Mouse (Mus musculus) liver, adult 10 weeks (tissue): Measurements from ENCODE around the gene Cep104. TPM values are rescaled to one million over a fixed set of nuclear protein-coding genes. Genes with fewer than 3 reads are reported as not detected.

Source experiments
- polyA plus RNA-seq: library from polyadenylated mRNA; stranded (reverse); fragments of 350-450 nt; fragmentation: Illumina TruSeq; extraction: RNeasy Lipid Tissue Mini Kit (QIAGEN cat#74804); gene quantifications from one replicate; pipeline ENCODE4 v1.2.3, GENCODE M21; 2014; ENCODE audit warnings: low read depth, low replicate concordance

Gene Cep104
- 2.5 TPM for polyA plus RNA-seq

GRCm38 (mm10) chr4:153974431-153975291 lies at the start of gene Cep104, which contains the start of gene Dffb:
TSS of gene Cep104 (plus strand) at chr4:153975194.
TSS of gene Dffb (minus strand) at chr4:153975126.

DNA sequence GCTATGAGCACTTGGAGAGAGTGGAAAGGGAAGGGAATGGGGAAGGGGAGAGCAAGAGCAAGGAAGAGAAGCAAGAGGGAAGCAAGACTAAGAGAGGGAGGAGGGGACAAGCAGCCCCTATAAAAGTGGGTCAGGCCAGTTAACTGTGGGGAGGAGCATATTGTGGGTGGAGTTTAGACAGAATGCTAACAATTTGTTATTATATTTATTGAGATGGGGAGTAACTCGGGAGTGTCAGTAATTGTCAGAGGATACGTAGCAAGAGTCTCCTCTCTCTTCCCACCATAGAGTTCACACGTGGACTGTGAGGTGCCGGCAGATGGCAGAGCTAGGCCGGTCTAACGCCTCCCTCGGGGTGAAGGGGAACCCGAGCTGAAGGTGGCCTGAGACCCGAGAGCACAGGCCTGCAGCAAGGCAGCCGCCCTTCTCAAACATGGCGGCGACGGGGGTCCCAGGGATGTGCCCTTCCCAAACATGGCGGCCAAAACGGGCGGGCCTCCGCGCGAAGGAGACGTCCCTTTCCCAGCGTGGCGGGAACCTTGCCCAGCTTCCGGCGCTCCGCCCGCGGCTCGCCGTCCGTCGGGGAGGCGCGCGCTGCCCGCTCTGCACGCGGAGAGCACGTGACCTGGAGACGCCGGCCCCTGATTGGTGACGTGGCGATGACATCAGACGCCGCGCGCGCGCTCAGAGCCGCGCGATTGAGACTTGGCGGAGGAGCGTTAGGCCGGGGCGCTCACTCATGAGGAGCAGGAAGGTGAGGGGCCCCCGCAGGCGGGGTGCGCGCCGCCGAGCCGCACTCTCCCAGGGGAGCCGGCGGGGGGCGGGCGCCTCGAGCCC lies 18.2 kb upstream of the Cep104 start, which contains the start of gene A430005L14Rik:
A430005L14Rik (plus strand) TSS at position 669 of the 837 bp plus-strand sequence.

GRCm38 (mm10) chr4:154011646-154012089 lies 36.7 kb downstream of the Cep104 start, which contains the start of gene Lrrc47:
TSS of gene Lrrc47 (plus strand) at chr4:154011731.

DNA sequence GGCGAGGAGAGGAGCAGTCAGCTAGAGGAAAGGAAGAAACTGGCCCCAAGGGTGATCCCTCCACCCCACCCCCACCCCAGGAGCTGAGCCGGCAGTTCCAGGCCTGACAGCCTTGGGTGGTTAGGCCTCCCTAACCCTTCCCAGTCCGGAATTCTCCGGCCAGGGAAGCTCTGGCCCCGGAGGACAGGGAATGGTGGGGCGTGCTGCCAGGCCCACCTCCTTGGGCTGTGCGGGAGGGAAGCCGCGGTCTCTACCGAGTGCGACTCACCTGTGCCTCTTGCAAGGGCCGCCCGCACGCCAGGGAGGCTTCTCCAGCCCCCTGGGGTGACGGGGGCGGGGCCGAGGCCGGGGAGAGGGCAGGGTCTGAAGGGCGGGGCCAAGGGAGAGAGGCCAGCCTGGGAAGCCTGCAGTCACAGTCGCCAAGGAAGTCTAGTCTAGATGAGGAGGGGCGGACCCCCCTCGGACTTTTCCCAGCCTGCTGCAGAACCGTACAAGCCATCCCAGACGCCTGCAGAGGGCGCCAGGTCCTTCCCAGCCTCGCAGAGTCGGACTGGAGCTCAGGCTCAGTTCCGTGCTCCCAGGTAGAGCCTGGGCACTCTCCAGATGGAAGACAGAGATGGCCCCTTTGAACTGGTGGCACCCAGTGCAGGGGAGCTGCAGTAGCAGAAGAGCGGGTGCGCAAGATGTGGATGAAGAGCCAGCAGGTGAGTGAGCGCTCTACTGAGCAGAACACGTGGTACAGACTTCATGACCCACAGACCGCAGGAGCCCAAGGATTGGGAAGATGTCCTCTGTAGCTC lies 50.8 kb downstream of the Cep104 start, which contains the start of gene Smim1:
Smim1 (minus strand) TSS at position 590 of the 800 bp plus-strand sequence.

DNA sequence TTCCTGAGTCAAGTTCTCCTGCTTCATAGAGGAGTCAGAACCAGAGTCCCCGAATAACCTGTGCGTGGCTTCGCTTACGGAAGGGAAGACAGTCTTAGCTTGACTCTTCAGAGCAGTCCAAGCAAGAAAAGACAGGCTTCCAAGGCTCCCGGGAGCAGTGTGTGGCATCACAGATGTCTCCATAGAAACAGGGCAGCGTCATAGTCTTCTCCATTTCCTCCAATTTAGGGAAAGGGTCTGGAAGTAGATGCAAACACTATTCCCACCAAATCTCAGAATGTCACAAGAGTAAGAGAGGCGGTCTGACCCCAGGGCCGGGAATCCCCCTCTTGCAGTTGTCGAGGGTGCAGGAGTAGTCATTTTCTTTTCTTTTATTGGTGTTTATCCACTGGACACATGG lies 67.6 kb downstream of the Cep104 start, which contains the start of gene Ccdc27:
Ccdc27 (minus strand) TSS at position 101 of the 400 bp plus-strand sequence.

Other genes starting within 250 kb of the Cep104 start
- gene A430005L14Rik, start 18.0 kb upstream of the Cep104 start, polyA plus RNA-seq: 16.9 TPM
- 2.6 TPM for gene Dffb, start 68 bp upstream of the Cep104 start, polyA plus RNA-seq
- gene Lrrc47, start 36.5 kb downstream of the Cep104 start, polyA plus RNA-seq: 9.1 TPM
- gene Smim1, start 51.0 kb downstream of the Cep104 start, polyA plus RNA-seq: not detected
- gene Ccdc27, start 67.5 kb downstream of the Cep104 start, polyA plus RNA-seq: not detected
- gene Trp73, start 165.0 kb downstream of the Cep104 start, polyA plus RNA-seq: not detected
- 0.93 TPM for gene Wrap73, start 167.2 kb downstream of the Cep104 start, polyA plus RNA-seq
- gene Tprgl, start 185.5 kb downstream of the Cep104 start, polyA plus RNA-seq: 42.4 TPM
- gene Megf6, start 195.5 kb downstream of the Cep104 start, polyA plus RNA-seq: not detected